Mouse (Mus musculus) effector memory CD4-positive, alpha-beta T cell, adult 7 months (primary cell): ENCODE results near the gene Ank2. TPM values are rescaled to one million over a fixed set of nuclear protein-coding genes. Genes with fewer than 3 reads are reported as not detected.

Experiments
- polyA plus RNA-seq: library from polyadenylated mRNA; unstranded; fragments of 100-300 nt; shearing (Covaris generic); gene quantifications from one replicate; pipeline ENCODE4 v1.2.1, GENCODE M21; 2017

The Ank2 gene
- 2.0 TPM for polyA plus RNA-seq

GRCm38 (mm10) chr3:127498742-127499400, at the start of gene Ank2:
Ank2 (minus strand) TSS chr3:127499350.

Other genes with a start within 250 kb of the Ank2 start
- gene Larp7, start 54.0 kb upstream of the Ank2 start, polyA plus RNA-seq: 81.2 TPM
- gene Zgrf1, start 54.1 kb upstream of the Ank2 start, polyA plus RNA-seq: 2.7 TPM
- 0.28 TPM for gene Neurog2, start 133.8 kb upstream of the Ank2 start, polyA plus RNA-seq